Mouse (Mus musculus) heart, postnatal 0 days (tissue): ENCODE data around the gene Ndrg3. TPM values are rescaled to one million over a fixed set of nuclear protein-coding genes. Genes with fewer than 3 reads are reported as not detected.
A peak's percentile ranks its signal among the peaks of the same experiment; 100 is the strongest.
"Not testable (repeated sequence)": the region's sequence is repeated elsewhere in the genome, so short reads cannot be mapped to it uniquely, and the experiment has no call there.

ENCODE experiments used
- ATAC-seq: fragments of 200-750 bp; cut with Nextera tagmentation; 2 replicates; pipeline ENCODE4 v1.8.0; 2017; ENCODE audit warnings: low read depth, moderate number of reproducible peaks, moderate library complexity; ENCODE audit not compliant: insufficient read depth
- DNase-seq: peaks from one replicate; pipeline ENCODE4 v3.0.0-alpha.2; 2016; ENCODE audit warnings: low spot score
- H3K27ac ChIP-seq: fragments of 300-500 bp; sonication (generic); 2 replicates; pipeline ENCODE4 v1.5.1; 2014; ENCODE audit warnings: low read depth, mild to moderate bottlenecking
- H3K27me3 ChIP-seq: fragments of 300-500 bp; sonication (generic); 2 replicates; pipeline ENCODE4 v1.6.1; 2014; ENCODE audit warnings: low read length, mixed read lengths; ENCODE audit not compliant: control insufficient read depth, insufficient read depth
- H3K36me3 ChIP-seq: fragments of 300-500 bp; sonication (generic); replicated peaks from 2 replicates; pipeline ENCODE4 v1.6.1; 2014; ENCODE audit warnings: low read length, mixed read lengths; ENCODE audit not compliant: control insufficient read depth, insufficient read depth
- H3K4me1 ChIP-seq: fragments of 300-500 bp; sonication (generic); 2 replicates; pipeline ENCODE4 v1.6.1; 2014; ENCODE audit warnings: antibody characterized with exemption; ENCODE audit not compliant: control insufficient read depth, insufficient read depth
- H3K4me2 ChIP-seq: fragments of 300-500 bp; sonication (generic); 2 replicates; pipeline ENCODE4 v1.6.1; 2014; ENCODE audit warnings: low read depth, mild to moderate bottlenecking, low read length, moderate library complexity
- H3K4me3 ChIP-seq: fragments of 300-500 bp; sonication (generic); 2 replicates; pipeline ENCODE4 v1.5.1; 2014; ENCODE audit warnings: low read depth, low read length
- H3K9ac ChIP-seq: fragments of 300-500 bp; sonication (generic); replicated peaks from 2 replicates; pipeline ENCODE4 v1.6.1; 2014; ENCODE audit warnings: low read depth, low read length, mixed read lengths
- H3K9me3 ChIP-seq: fragments of 300-500 bp; sonication (generic); replicated peaks from 2 replicates; pipeline ENCODE4 v1.6.1; 2016; ENCODE audit warnings: low read length; ENCODE audit not compliant: control insufficient read depth
- CTCF ChIP-seq: IDR thresholded peaks from 2 replicates; pipeline ENCODE4 v1.5.1; 2016; ENCODE audit warnings: antibody characterized with exemption, control low read depth, low read depth
- EP300 ChIP-seq: IDR thresholded peaks from 2 replicates; pipeline ENCODE4 v1.6.1; 2016; ENCODE audit warnings: antibody characterized with exemption, low read depth
- WGBS: fragments of 180-500 bp; shearing (Covaris S2); extraction: QIAGEN DNeasy Blood & Tissue Kit; methylation state at CpG from one replicate; pipeline ENCODE4 v1.1.7; 2014; 5-methylcytosine and 5-hydroxymethylcytosine counted together
- polyA plus RNA-seq: library from polyadenylated mRNA; unstranded; fragments of >200 nt; fragmentation: Nextera tagmentation; extraction: Ambion mirVana; gene quantifications from 2 replicates; pipeline ENCODE4 v1.2.1, GENCODE M21; 2015
- total RNA-seq: library from RNA; depleted of rRNA; stranded (reverse); fragments of >200 nt; gene quantifications from 2 replicates; pipeline ENCODE4 v1.2.3, GENCODE M21; 2014; ENCODE audit warnings: low replicate concordance

Ndrg3 gene
- total and polyA plus RNA-seq, 2 experiments from 2014 or later: 16.2 to 27.2 TPM

- H3K4me3 ChIP-seq: no peak overlapping the region
- 74% methylated on average over 3 of the region's 3 CpGs for WGBS
- H3K4me2 ChIP-seq: no peak overlapping the region
- H3K27ac ChIP-seq: no peak overlapping the region
- no peak for ATAC-seq
- H3K27me3 ChIP-seq: no peaks in the 10 kb centered on the region
- H3K4me1 ChIP-seq: no peaks in the 10 kb centered on the region
- no peaks in the 10 kb centered on the region for H3K36me3 ChIP-seq
- no peak for TF ChIP-seq CTCF
- TF ChIP-seq EP300: no peak
- H3K9ac ChIP-seq: no peak overlapping the region
- H3K9me3 ChIP-seq: no peaks in the 10 kb centered on the region
- DNase-seq: no peak
Measured at GRCm38 (mm10) chr2:156888490-156888889, 103.4 kb downstream of the Ndrg3 start.

GRCm38 (mm10) chr2:156887017-156887416, 104.8 kb downstream of the Ndrg3 start, which contains the start of gene Sla2:
Gene Sla2, minus strand, starts transcription at chr2:156887192.
- WGBS: 62% methylated on average over 6 of the region's 6 CpGs
- no peak for DNase-seq
- no peaks in the 10 kb centered on the region for H3K27me3 ChIP-seq
- no peaks in the 10 kb centered on the region for H3K9me3 ChIP-seq
- ATAC-seq: no peak
- no peak within 1 kb of the TSS; the same call in 1 of the 2 replicates for H3K4me2 ChIP-seq
- no peaks in the 10 kb centered on the region for H3K4me1 ChIP-seq
- no peaks in the 10 kb centered on the region for H3K36me3 ChIP-seq
- TF ChIP-seq EP300: no peak
- TF ChIP-seq CTCF: no peak
- peak within 1 kb of the TSS; percentile 21; the same call in 1 of the 2 replicates for H3K4me3 ChIP-seq
- peak within 1 kb of the TSS; percentile 30; the same call in 1 of the 2 replicates for H3K27ac ChIP-seq
- H3K9ac ChIP-seq: no peak within 1 kb of the TSS; the same call in 1 of the 2 replicates

- Histone ChIP-seq H3K9ac (no peak overlapping the region; the same call in 1 of the 2 replicates), H3K9me3 (no peaks in the 10 kb centered on the region), H3K4me2 (no peak overlapping the region; the same call in 1 of the 2 replicates), H3K27ac (peak overlapping the region; percentile 30; the same call in 1 of the 2 replicates), H3K36me3 (no peaks in the 10 kb centered on the region), H3K27me3 (no peaks in the 10 kb centered on the region), H3K4me3 (peak overlapping the region; percentile 21; the same call in 1 of the 2 replicates), H3K4me1 (no peaks in the 10 kb centered on the region)
- no peak for ATAC-seq
- WGBS: 76% methylated on average over 10 of the region's 10 CpGs
- no peak for TF ChIP-seq EP300
- no peak for TF ChIP-seq CTCF
- no peak for DNase-seq
Measured at GRCm38 (mm10) chr2:156886084-156886631, 105.7 kb downstream of the Ndrg3 start.

- not testable (repeated sequence) for H3K27ac ChIP-seq, H3K27me3 ChIP-seq, H3K9me3 ChIP-seq, H3K36me3 ChIP-seq, H3K4me1 ChIP-seq, ATAC-seq, DNase-seq, H3K9ac ChIP-seq, H3K4me2 ChIP-seq
- WGBS: 78% methylated on average over 2 of the region's 2 CpGs
- peak overlapping the region; percentile 5; the same call in 1 of the 2 replicates for H3K4me3 ChIP-seq
Measured at GRCm38 (mm10) chr2:156885666-156886065, 106.2 kb downstream of the Ndrg3 start.

GRCm38 (mm10) chr2:156884396-156885211, 107.3 kb downstream of the Ndrg3 start:
- no peak overlapping the region for H3K9ac ChIP-seq
- no peak for TF ChIP-seq EP300
- no peak for TF ChIP-seq CTCF
- no peaks in the 10 kb centered on the region for H3K9me3 ChIP-seq
- no peaks in the 10 kb centered on the region for H3K36me3 ChIP-seq
- peak overlapping the region; percentile 7; the same call in 1 of the 2 replicates for H3K4me3 ChIP-seq
- no peaks in the 10 kb centered on the region for H3K4me1 ChIP-seq
- H3K4me2 ChIP-seq: peak overlapping the region; percentile 2; the same call in 1 of the 2 replicates
- H3K27me3 ChIP-seq: no peaks in the 10 kb centered on the region
- ATAC-seq: no peak
- no peak overlapping the region for H3K27ac ChIP-seq
- WGBS: 81% methylated on average over 10 of the region's 10 CpGs
- no peak for DNase-seq
